Mouse (Mus musculus): ENCODE results near the gene Src.

The Src gene

GRCm38 (mm10) chr2:157437123-157437522 lies 18.9 kb downstream of the Src start:
- DNase-seq (ENCODE audit: inconsistent ontology term), result no peak

DNA sequence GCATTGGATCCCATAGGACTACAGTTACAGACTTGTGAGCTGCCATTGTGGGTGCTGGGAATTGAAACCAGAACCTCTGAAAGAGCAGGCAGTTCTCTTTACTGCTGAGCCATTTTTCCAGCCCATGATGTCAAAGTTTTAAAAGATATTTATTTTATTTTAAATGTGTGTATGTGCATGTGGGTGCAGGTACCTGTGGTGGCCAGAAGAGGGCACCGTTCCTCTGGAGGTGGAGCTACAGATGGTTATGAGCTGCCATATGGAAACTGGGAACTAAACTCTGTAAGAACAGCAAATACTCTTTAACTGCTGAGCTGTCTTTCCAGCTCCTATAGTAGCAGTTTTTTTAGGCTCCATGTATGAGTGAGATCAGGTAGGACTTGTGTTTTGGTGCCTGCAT lies 23.1 kb downstream of the Src start:
- no peak for DNase-seq (ENCODE audit: inconsistent ontology term)

DNA sequence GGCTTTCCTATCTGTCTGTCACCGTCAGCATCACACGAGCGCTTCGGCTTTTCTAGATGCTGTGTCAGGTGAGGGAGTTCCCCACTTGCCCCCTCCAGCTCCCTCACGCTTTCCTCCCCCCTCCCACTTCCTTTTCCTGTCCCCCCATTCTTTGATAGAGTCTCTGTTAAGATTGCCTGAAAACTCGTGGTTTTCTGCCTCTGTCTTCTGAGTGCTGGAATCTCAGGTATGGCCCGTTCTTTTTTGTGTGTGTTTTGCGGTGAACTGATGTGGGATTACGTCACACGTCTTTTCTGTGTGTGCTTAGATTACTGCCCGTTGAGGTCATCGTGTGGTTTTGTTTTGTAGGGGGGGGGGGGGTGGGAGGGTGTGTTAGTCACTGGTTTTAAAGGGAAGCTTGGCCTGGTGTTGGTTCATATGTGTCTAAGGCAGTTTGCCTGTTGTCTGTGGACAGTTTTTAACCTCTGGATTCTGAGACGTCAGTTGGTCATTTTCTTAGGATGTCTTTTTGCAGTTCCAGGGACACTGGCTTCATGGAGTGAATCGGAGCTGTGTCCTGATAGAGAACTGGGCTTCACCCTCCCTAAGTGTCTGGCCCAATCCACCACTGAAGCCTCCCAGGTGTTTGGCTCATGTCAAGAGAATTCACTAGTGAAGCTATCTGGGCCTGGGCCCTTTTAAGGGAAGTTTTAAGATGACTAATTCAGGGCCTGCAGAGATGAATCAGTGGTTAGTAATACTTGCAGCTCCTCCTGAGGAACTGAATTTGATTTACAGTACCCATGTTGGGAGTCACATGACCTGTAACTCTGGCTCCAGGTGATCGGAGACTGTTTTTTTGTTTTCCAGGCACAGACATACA lies 29.3 kb downstream of the Src start:
- peak; percentile 73 for DNase-seq (ENCODE audit: inconsistent ontology term)

GRCm38 (mm10) chr2:157448356-157448755 lies 30.1 kb downstream of the Src start:
- peak; percentile 36 for DNase-seq (ENCODE audit: inconsistent ontology term)

DNA sequence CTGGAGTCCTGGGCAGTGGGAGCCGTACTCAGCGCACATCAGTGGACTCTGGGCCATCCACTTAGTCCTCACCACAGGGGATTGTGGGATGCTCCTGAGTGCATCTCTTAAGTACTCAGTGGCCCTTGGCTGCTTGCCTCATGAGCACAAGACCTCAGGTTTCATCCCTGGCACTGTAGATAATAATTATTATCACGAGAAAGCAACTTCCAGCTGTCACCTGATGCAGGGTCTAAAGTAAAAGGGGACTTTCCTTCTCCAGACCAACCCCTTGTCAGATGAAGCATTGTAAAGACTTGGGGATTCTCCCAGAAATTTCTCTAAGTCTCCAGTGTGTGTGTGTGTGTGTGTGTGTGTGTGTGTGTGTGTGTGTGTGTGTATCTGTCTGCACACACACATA lies 32.7 kb downstream of the Src start:
- no peak for DNase-seq (ENCODE audit: inconsistent ontology term)

DNA sequence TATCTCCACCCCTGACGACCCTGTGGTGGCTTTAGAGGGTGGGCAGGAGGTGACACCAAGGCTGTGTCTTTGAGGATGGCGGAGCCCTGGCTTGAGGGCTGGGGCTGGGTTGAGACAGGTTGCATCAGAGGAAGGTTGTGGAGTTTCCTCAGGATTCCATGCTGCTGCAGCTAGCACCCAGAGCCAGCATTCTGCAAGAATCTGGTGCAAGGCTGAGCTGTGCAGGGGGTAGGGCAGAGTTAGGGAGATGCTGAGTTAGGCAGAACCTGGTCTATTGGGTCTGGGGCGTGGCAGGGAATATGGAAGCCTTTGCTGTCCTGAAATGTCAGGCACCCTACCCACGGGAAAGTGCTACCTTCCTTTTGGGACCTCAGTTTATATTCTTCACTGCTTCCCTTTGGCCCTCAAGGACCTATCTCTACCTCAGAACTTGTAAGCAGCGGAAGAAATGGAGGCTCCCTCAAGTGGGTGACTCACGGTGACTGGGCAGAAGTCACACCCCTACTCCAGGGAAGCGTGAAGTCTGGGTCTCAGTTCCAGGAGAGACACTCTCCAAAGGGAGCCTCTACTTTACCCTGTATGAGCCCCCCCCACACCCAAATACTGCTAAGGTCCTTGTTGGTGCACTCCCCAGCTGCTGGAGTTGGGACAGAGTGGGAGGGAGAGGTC lies 33.3 kb downstream of the Src start:
- DNase-seq (ENCODE audit: inconsistent ontology term), result no peak

- peak; percentile 95 for DNase-seq (ENCODE audit: inconsistent ontology term)
Observed at GRCm38 (mm10) chr2:157457100-157457806, 39.0 kb downstream of the Src start.

DNA sequence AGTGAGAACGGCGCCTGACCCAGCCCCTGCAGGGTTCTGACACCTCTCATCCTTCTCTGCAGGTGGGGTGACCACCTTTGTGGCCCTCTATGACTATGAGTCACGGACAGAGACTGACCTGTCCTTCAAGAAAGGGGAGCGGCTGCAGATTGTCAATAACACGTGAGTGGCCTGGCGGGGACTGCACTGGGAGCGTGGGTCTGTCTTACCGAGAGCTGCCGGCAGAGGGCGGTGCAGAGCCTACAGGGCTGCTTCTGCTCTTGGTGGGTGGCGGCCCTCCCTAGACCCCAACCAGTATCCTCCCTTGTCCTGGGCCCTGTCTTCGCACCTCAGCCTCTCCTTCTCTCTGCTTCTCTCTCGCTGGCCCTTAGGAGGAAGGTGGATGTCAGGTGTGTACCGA lies 40.2 kb downstream of the Src start:
- peak; percentile 66 for DNase-seq (ENCODE audit: inconsistent ontology term)

GRCm38 (mm10) chr2:157459736-157460135 lies 41.5 kb downstream of the Src start:
- peak; percentile 52 for DNase-seq (ENCODE audit: inconsistent ontology term)

DNA sequence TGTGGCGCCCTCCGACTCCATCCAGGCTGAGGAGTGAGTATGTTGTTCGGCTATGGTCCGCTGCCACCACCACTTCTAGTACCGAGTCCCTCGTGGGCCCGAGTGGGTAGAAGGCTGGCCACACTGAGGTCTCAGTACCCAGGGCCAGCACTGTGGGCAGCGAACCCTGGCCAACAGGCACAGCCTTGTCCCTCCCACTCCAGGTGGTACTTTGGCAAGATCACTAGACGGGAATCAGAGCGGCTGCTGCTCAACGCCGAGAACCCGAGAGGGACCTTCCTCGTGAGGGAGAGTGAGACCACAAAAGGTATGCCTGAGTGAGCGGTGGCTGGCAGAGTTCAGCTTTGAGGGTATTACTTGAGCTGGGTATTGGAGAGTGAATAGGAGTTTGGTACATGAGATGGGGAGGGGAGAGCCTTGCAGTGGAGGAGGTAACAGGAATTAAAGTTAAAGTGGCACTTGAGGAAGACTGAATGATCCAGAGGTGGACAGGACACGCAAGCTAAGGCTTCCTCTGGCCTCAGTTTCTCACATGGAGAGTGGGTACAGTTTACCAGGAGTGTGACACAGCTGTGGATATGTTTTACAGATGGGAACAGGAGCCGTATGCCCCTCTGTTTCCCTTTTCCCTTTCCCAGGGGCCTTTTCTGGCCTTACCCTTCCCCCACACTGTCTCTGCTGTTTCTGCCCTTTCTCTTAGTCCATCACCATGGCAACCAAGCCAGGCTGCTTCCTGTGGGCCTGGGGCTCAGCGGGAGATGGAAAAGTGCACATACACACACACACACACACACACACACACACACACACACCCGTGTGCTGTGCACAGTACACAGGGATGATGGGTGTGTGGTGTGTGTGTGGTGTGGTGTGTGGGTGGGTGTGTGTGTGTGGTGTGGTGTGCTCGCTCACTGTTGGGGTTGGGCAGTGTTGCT lies 44.8 kb downstream of the Src start:
- no peak for DNase-seq (ENCODE audit: inconsistent ontology term)

- no peak for DNase-seq (ENCODE audit: inconsistent ontology term)
Observed at GRCm38 (mm10) chr2:157463887-157464745, 45.9 kb downstream of the Src start.

DNA sequence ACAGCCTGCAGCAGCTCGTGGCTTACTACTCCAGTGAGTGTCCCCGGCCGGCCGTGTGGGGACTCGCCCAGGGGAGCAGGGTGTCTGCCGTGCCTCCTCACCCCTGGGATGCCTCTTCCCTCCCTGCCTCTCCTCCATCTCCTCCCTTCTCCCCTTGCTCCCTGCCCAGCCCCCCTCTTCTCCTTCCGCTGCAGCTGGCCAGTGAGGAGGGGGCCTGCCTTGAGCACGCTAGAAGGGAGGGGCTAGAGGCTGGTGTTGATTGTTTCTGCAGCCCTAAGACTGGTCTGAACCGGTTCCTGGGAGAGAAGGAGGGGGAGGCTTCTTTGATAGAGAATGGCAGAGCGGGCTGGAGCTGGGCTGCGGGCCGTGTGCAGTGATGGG lies 46.5 kb downstream of the Src start:
- peak; percentile 55 for DNase-seq (ENCODE audit: inconsistent ontology term)

DNA sequence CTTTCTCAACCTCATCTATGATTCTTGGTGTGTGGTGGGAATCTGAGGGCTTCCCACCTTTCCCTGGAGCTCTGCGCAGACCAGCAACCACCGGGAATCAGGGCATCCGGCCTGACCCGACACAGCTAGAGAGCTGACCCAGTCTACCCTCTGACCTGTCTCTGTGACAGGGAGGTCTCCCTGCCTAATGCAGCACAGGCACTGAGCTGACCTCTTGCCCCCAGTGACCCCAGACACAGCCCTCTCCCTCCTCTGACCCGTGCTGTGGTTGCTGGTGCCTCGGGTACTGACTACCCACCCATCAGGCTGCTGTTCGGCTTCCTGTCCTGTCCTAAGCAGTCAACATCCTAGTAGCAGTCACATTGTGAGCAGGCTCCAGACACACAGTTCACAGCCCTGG lies 48.6 kb downstream of the Src start:
- DNase-seq (ENCODE audit: inconsistent ontology term), result no peak

DNA sequence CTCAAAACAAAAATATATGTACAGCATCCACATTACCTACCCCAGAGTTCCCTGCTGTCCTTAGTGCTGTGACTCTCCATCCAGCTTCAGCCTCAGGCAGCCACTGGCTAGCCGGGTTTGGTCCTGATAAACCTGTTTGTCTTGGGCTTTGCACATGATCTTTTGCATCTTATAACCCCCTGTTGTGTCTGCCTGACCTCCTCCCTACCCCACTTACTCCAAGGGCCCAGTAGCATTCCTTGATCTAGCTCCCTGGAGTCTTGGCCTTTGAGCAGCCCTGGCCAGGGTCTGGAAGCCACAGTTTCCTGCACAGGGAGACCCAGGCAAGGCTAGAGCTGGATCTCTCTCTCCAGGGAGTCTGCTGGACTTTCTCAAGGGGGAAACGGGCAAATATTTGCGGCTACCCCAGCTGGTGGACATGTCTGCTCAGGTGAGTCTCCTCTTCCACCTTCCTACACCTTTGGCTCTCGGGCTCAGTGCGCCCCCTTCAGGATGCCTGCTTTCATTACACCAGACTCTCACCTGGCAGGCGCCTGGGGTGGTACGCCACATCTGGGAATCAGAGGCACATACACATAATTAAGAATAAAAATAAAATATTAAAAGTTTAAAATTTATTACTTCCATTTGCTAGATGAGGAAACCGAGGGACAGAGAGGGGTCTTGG lies 50.0 kb downstream of the Src start:
- DNase-seq (ENCODE audit: inconsistent ontology term), result no peak

GRCm38 (mm10) chr2:157471292-157471691 lies 53.0 kb downstream of the Src start:
- peak; percentile 76 for DNase-seq (ENCODE audit: inconsistent ontology term)

DNA sequence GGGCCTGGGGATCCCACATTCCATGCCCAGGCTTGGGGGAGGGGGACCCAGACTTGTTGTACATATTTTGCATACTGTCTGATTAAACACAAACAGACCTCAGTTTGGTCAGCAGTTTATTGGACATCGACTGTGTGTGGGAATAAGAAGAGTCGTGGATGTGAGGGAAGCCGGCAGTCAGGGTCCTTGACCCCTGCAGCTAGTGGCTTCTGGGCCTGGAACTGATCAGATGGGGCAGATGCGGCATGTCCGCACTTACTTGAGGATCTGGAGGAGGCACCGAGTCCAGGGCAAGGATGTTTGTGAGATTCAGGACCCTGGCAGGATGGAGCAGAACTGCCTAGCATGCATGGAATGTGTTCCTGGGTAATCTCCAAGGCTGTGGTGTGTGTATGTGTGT lies 53.5 kb downstream of the Src start:
- peak; percentile 51 for DNase-seq (ENCODE audit: inconsistent ontology term)

DNA sequence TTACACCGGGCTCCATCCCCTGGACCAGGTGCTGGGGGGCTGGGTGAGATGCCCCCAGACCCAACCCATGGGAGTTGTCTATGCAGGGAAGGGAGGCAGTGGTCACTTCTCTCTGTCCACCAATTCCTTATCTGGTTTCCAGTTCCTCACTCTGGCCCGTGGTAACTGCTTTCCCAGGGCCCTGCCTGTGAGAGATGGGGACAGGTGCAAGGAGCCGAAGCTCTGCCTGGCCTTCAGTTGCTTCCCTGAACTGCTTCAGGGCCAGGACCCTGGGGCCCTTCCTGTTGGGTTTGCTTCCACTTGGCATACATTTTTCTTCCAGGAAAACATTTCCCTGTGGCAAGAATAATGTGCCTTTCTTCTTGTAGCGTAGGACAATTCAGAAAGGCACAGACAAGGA lies 54.2 kb downstream of the Src start:
- DNase-seq (ENCODE audit: inconsistent ontology term), result no peak

DNA sequence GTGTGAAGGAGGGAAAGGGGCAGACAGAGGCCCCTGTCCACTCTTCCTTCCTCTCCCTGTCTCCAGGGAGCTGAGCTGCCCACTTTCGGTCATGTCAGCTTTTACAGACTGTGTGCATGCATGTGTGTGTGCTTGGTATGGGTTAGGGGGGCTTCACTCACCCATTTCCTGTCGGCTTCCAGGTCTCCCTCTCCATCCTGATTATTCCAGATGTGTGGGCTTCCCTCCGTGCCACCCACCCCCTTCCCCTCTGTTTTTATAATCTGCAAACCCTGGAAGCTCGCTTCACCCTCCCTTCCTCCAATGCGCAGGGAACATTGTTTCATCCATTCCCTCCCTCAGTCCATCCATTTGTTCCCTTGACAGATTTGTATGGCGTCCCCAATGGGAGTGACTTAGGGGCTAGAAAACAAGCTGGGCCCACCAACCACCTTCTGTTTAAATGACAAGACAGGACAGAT lies 56.1 kb downstream of the Src start:
- no peak for DNase-seq (ENCODE audit: inconsistent ontology term)

DNA sequence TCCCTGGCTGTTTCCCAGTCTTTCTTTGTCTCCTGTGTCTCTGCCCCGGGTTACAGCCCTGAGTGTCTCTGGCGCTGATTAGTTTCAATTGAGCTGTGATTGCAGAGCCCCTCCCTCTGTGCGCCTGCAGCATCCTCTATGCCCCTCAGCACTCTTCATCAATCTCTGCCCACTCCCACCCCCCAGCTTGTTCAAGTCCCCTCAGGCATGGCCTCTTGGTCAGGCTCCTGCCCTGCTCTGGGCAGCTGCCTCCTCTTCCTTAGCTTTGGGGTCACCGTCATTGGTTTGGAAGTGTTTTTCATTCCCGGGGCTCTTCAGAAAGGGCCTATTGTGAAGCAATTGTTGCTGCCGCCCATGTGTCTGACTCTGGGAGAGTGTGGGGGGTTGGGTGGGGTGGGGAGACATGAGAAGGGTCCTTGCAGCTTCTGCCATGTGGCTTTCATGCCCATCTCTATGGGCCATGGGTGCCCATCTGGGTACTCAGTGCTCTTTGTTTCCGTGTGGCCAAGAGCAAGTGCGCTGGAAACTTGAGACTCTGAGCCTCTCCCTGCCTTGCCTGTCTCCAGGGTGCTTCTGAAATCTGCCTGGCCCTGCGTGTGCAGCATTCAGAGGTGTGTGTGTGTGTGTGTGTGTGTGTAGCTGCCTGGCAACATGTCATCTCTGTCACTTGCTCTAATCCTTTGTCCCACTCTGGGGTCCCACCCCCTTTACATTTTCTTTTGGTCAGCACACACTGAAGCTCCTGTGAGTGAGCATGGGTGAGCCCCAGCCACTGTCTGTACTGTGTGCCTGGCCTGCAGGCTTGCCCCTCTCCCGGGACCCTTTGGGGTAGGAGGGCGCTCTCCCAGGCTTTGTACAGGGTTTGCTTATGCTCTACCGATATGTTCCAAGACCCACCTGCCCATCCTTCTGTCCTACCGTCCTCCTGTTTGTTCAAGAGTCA lies 57.5 kb downstream of the Src start:
- DNase-seq (ENCODE audit: inconsistent ontology term), result peak; percentile 48

Data from Muller cell, postnatal 12 days (primary cell).